Mouse (Mus musculus) lung, postnatal 0 days (tissue): ENCODE data around the gene Olfr706. TPM values are rescaled to one million over a fixed set of nuclear protein-coding genes. Genes with fewer than 3 reads are reported as not detected.
"Not testable (repeated sequence)": the region's sequence is repeated elsewhere in the genome, so short reads cannot be mapped to it uniquely, and the experiment has no call there.

Experiments used
- ATAC-seq: fragments of 200-750 bp; cut with Nextera tagmentation; 2 replicates; pipeline ENCODE4 v1.8.0; 2017; ENCODE audit warnings: moderate library complexity
- DNase-seq: peaks from one replicate; pipeline ENCODE4 v3.0.0-alpha.2; 2016; ENCODE audit warnings: low spot score
- H3K27ac ChIP-seq: fragments of 300-500 bp; sonication (generic); 2 replicates; pipeline ENCODE4 v1.5.1; 2014; ENCODE audit warnings: antibody characterized with exemption, mild to moderate bottlenecking, low read length, mixed read lengths
- H3K27me3 ChIP-seq: fragments of 300-500 bp; sonication (generic); replicated peaks from 2 replicates; pipeline ENCODE4 v1.6.1; 2014; ENCODE audit warnings: low read length, mixed read lengths; ENCODE audit not compliant: insufficient read depth
- H3K36me3 ChIP-seq: fragments of 300-500 bp; sonication (generic); 2 replicates; pipeline ENCODE4 v1.6.1; 2014; ENCODE audit warnings: low read length, mixed read lengths; ENCODE audit not compliant: insufficient read depth
- H3K4me1 ChIP-seq: fragments of 300-500 bp; sonication (generic); 2 replicates; pipeline ENCODE4 v1.6.1; 2014; ENCODE audit warnings: antibody characterized with exemption, low read depth, low read length, mixed read lengths; ENCODE audit not compliant: insufficient read depth
- H3K4me2 ChIP-seq: fragments of 300-500 bp; sonication (generic); replicated peaks from 2 replicates; pipeline ENCODE4 v1.6.1; 2014; ENCODE audit warnings: low read depth, mild to moderate bottlenecking, low read length, moderate library complexity, mixed read lengths
- H3K4me3 ChIP-seq: fragments of 300-500 bp; sonication (generic); 2 replicates; pipeline ENCODE4 v1.5.1; 2014; ENCODE audit warnings: low read depth, low read length
- H3K9ac ChIP-seq: fragments of 300-500 bp; sonication (generic); replicated peaks from 2 replicates; pipeline ENCODE4 v1.6.1; 2014; ENCODE audit warnings: low read depth, mild to moderate bottlenecking
- H3K9me3 ChIP-seq: fragments of 300-500 bp; sonication (generic); 2 replicates; pipeline ENCODE4 v1.6.1; 2016; ENCODE audit warnings: low read length, mixed read lengths
- CTCF ChIP-seq: IDR thresholded peaks from 2 replicates; pipeline ENCODE4 v1.5.1; 2016; ENCODE audit warnings: antibody characterized with exemption, mild to moderate bottlenecking
- EP300 ChIP-seq: IDR thresholded peaks from 2 replicates; pipeline ENCODE4 v1.6.1; 2016; ENCODE audit warnings: antibody characterized with exemption, mild to moderate bottlenecking, control low read depth
- WGBS: fragments of 180-500 bp; shearing (Covaris S2); extraction: QIAGEN DNeasy Blood & Tissue Kit; methylation state at CpG from one replicate; pipeline ENCODE4 v1.1.7; 2014; 5-methylcytosine and 5-hydroxymethylcytosine counted together
- polyA plus RNA-seq: library from polyadenylated mRNA; unstranded; fragments of >200 nt; fragmentation: Nextera tagmentation; extraction: Ambion mirVana; gene quantifications from 2 replicates; pipeline ENCODE4 v1.2.1, GENCODE M21; 2015

Gene Olfr706
- polyA plus RNA-seq: not detected in 2 replicates

DNA sequence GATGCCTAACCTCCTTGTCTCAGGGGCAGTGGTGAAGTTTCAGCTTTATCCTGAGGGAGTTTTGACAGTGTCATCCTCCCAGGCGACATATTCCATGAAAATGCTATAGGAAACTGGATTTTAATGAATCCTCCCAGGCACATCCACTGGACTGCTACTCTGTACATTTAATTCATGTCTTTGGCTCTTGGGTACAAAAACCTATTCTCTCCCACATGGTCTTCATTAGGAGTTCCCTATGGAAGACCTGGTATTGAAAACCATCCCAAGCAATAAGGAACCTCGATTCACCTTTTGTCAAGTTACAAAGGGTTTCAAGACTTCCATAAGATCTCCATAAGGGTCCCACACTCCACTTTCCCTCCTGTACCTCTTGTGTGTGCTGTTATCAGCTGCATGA, at the start of gene Olfr706:
Gene Olfr706, minus strand, starts transcription at position 101 of the 400 bp plus-strand sequence.
- no peak for TF ChIP-seq EP300
- TF ChIP-seq CTCF: no peak
- WGBS: 63% methylated on average over 2 of the region's 2 CpGs

GRCm38 (mm10) chr7:106932119-106932518, 44.2 kb upstream of the Olfr706 start, which contains the start of gene Olfr709-ps1:
Gene Olfr709-ps1, minus strand, starts transcription at chr7:106932219.
- Histone ChIP-seq H3K4me2 (no peak within 1 kb of the TSS), H3K4me3 (no peak within 1 kb of the TSS), H3K36me3 (no peaks in the 10 kb centered on the region), H3K27ac (no peak within 1 kb of the TSS), H3K4me1 (no peaks in the 10 kb centered on the region), H3K9me3 (no peaks in the 10 kb centered on the region), H3K9ac (no peak within 1 kb of the TSS), H3K27me3 (no peaks in the 10 kb centered on the region)
- TF ChIP-seq CTCF (no peak), EP300 (no peak)
- DNase-seq: no peak
- ATAC-seq: no peak

More for the DNA sequence above, at the start of gene Olfr706:
- Histone ChIP-seq H3K4me1 (no peaks in the 10 kb centered on the region), H3K4me2 (no peak within 1 kb of the TSS), H3K27me3 (no peaks in the 10 kb centered on the region), H3K9me3 (no peaks in the 10 kb centered on the region), H3K4me3 (no peak within 1 kb of the TSS), H3K27ac (no peak within 1 kb of the TSS), H3K9ac (no peak within 1 kb of the TSS), H3K36me3 (no peaks in the 10 kb centered on the region)
- no peak for ATAC-seq
- no peak for DNase-seq

DNA sequence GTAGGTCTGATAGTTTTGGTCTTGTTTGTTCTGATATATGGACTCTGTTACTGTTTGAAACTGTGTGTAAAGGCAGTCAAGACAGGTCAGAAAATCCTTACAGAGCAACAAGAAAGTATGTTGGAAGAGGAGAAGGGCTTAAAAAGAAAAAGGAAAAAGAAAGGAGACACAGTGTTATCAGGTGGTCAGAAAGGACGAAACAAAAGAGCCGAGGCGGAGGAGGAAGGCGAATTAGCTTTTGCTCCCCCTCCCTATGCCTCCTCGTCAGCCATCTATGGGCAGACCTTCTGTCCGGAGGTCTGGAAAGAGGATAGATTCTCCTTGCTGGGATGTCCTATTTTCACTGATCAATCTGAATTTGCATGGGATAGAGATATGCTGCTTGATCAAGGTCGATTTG, 33.0 kb upstream of the Olfr706 start:
- not testable (repeated sequence) for ATAC-seq, H3K36me3 ChIP-seq
- 87% methylated on average over 6 of the region's 7 CpGs for WGBS

GRCm38 (mm10) chr7:106907676-106908075, 19.7 kb upstream of the Olfr706 start, which contains the start of gene Olfr1532-ps1:
Gene Olfr1532-ps1, plus strand, starts transcription at chr7:106908001.
- Histone ChIP-seq H3K27me3 (no peaks in the 10 kb centered on the region), H3K4me1 (no peaks in the 10 kb centered on the region), H3K27ac (no peak within 1 kb of the TSS), H3K36me3 (no peaks in the 10 kb centered on the region), H3K9ac (no peak within 1 kb of the TSS), H3K4me2 (no peak within 1 kb of the TSS), H3K4me3 (no peak within 1 kb of the TSS), H3K9me3 (no peaks in the 10 kb centered on the region)
- ATAC-seq (no peak), DNase-seq (no peak)
- no peak for TF ChIP-seq EP300
- no peak for TF ChIP-seq CTCF
- 46% methylated on average over 2 of the region's 2 CpGs for WGBS

More for the DNA sequence above, 33.0 kb upstream of the Olfr706 start:
- not testable (repeated sequence) for H3K27ac ChIP-seq, H3K9ac ChIP-seq, DNase-seq, H3K4me2 ChIP-seq, H3K27me3 ChIP-seq, H3K4me1 ChIP-seq, H3K9me3 ChIP-seq, H3K4me3 ChIP-seq

DNA sequence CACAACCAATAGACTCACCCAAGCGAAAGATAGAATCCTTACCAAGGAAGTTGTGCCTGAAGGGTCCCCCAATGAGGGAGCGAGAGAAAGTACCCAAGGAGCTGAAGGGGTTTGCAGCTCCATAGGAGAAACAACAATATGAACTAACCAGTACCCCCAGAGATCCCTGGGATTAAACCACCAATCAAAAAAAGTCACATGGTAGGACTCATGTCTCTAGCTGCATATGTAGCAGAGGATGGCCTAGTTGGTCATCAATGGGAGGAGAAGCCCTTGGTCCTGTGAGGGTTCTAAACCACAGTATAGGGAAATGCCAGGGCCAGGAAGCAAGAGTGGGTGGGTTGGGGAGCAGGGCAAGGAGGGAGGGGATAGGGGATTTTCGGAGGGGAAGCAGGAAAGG, 13.2 kb upstream of the Olfr706 start, which contains the start of gene Olfr707:
Gene Olfr707, minus strand, starts transcription at position 101 of the 400 bp plus-strand sequence.
- H3K36me3 ChIP-seq, DNase-seq, ATAC-seq, H3K27ac ChIP-seq, H3K27me3 ChIP-seq, H3K9me3 ChIP-seq, H3K4me2 ChIP-seq, H3K4me1 ChIP-seq, H3K9ac ChIP-seq, H3K4me3 ChIP-seq: not testable (repeated sequence)
- WGBS: 73% methylated on average over 3 of the region's 3 CpGs

- no peak for ATAC-seq
- Histone ChIP-seq H3K9me3 (no peaks in the 10 kb centered on the region), H3K4me3 (no peak within 1 kb of the TSS), H3K4me2 (no peak within 1 kb of the TSS), H3K9ac (no peak within 1 kb of the TSS), H3K36me3 (no peaks in the 10 kb centered on the region), H3K27me3 (no peaks in the 10 kb centered on the region), H3K4me1 (no peaks in the 10 kb centered on the region), H3K27ac (no peak within 1 kb of the TSS)
- DNase-seq: no peak
- 71% methylated on average over 3 of the region's 3 CpGs for WGBS
- TF ChIP-seq CTCF: no peak
- no peak for TF ChIP-seq EP300
These were observed 11.2 kb downstream of the Olfr706 start, which contains the start of gene Olfr705 for GRCm38 (mm10) chr7:106876791-106877190. Gene Olfr705, minus strand, starts transcription at chr7:106876891.

DNA sequence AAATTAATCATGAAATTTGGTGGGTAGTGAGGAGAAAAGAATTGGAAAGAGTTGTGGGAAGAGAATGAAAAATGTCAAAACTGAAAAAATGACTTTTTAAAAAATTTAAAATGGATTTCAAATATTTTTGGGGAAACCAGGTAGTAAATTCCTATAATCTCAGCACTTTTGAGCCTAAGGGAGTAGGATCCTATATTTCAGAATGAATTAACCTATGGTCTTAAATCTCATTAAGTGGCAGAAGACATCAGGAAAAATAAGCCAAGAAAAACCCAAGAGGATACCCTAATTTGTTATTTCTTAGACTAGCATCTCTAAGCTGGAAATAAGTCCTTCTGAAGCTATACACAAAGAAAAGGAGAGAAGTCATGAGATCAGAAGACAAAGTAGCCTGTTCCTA, 25.1 kb downstream of the Olfr706 start, which contains the start of gene Olfr704:
Gene Olfr704, plus strand, starts transcription at position 301 of the 400 bp plus-strand sequence.
- Histone ChIP-seq H3K27me3 (no peaks in the 10 kb centered on the region), H3K4me3 (no peak within 1 kb of the TSS), H3K4me1 (no peaks in the 10 kb centered on the region), H3K9ac (no peak within 1 kb of the TSS), H3K36me3 (no peaks in the 10 kb centered on the region), H3K9me3 (no peaks in the 10 kb centered on the region), H3K4me2 (no peak within 1 kb of the TSS), H3K27ac (no peak within 1 kb of the TSS)
- TF ChIP-seq EP300: no peak
- TF ChIP-seq CTCF: no peak
- DNase-seq: no peak
- no peak for ATAC-seq
